Mouse (Mus musculus): Measurements from ENCODE around the gene Camta1.

DNA sequence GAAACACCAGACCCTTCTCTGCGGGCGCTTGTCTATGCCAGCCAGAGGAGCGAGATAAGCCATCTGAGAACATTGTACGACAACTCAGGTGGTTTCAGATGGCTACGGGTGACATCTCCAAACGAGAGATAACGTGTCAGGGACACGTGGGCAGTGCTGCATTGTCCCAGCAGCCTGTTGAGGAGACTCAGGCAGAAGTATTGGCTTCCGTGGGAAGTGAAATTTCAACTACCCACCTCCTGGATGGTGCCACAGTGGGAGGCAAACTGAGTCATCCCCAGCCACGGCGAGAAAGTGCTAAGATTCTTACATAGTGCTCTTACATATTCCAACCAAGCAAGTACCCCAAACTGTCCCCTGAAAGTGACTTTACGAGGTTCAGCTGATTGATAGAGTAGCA, 637.7 kb downstream of the Camta1 start:
- no peak for TF ChIP-seq CTCF (IDR thresholded peaks at IDR 0.05; ENCODE audit: low read depth, low read length)
- TF ChIP-seq POLR2A (IDR thresholded peaks at IDR 0.05; ENCODE audit: extremely low read depth, insufficient read depth, low read length) = no peak

Data from liver, adult 2 months (tissue).